In the genomic region with DNA sequence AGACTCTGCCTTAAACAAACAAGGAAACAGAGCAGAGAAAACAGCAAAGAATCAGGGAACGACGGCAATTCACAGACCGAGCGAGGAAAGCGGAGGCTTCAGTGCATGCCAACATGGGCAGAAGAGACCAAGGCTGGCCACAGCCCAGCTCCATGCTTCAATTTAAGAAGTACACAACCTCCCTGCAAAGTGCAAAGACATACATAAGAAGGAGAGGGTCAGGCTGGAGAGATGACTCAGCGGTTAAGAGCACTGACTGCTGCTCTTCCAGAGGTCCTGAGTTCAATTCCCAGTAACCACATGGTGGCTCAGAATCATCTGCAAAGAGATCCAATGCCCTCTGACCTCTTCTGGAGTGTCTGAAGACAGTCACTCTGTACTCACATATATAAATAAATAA, we compare ENCODE assay signal across 21 mouse cellular contexts.
"Had no signal": no experiment of that assay in that cellular context is flagged by ENCODE, and none has a peak within 500 bp of the region (broad histone marks: within the 10 kb centered on the region; RNA-seq: fewer than 3 reads in every experiment).

No protein-coding gene starts in this region.

- ATAC-seq: midbrain, embryonic 13.5 days; midbrain, embryonic 15.5 days had no signal

- H3K27ac ChIP-seq: liver, embryonic 13.5 days; liver, embryonic 15.5 days; midbrain, embryonic 10.5 days; midbrain, embryonic 13.5 days; midbrain, embryonic 15.5 days; neural tube, embryonic 13.5 days; neural tube, embryonic 15.5 days; stomach, embryonic 15.5 days; stomach, postnatal 0 days had no signal

- H3K9me3 ChIP-seq: liver, embryonic 13.5 days; liver, embryonic 15.5 days; midbrain, embryonic 10.5 days; midbrain, embryonic 13.5 days; midbrain, embryonic 15.5 days; neural tube, embryonic 13.5 days; neural tube, embryonic 15.5 days; stomach, embryonic 15.5 days had no signal

- DNase-seq: liver, embryonic 13.5 days; lung, adult 18-20 months; lung, embryonic 14.5 days; lung, postnatal 10 days; lung, postnatal 4 days; retina, postnatal 1 day; right cerebral cortex, adult 18-20 months; right cerebral cortex, postnatal 25 days; right cerebral cortex, postnatal 4 days; thymus, adult 2 months; thymus, postnatal 25 days; thymus, postnatal 4 days had no signal

- H3K4me1 ChIP-seq: midbrain, embryonic 13.5 days; midbrain, embryonic 15.5 days; neural tube, embryonic 13.5 days; neural tube, embryonic 15.5 days; stomach, embryonic 15.5 days had no signal

- H3K9ac ChIP-seq: liver, embryonic 13.5 days; liver, embryonic 15.5 days; lung, embryonic 14.5 days; midbrain, embryonic 13.5 days; midbrain, embryonic 15.5 days; neural tube, embryonic 13.5 days; neural tube, embryonic 15.5 days; stomach, embryonic 15.5 days had no signal

- H3K4me3 ChIP-seq: liver, embryonic 13.5 days; liver, embryonic 15.5 days; midbrain, embryonic 10.5 days; midbrain, embryonic 13.5 days; midbrain, embryonic 15.5 days; myocyte; neural tube, embryonic 13.5 days; neural tube, embryonic 15.5 days; stomach, embryonic 15.5 days had no signal

- H3K4me2 ChIP-seq: liver, embryonic 13.5 days; liver, embryonic 15.5 days; lung, embryonic 14.5 days; midbrain, embryonic 13.5 days; midbrain, embryonic 15.5 days; neural tube, embryonic 13.5 days; neural tube, embryonic 15.5 days; stomach, embryonic 15.5 days had no signal

- H3K36me3 ChIP-seq: liver, embryonic 13.5 days; liver, embryonic 15.5 days; midbrain, embryonic 10.5 days; midbrain, embryonic 13.5 days; midbrain, embryonic 15.5 days; neural tube, embryonic 13.5 days; neural tube, embryonic 15.5 days; stomach, embryonic 15.5 days had no signal

- H3K27me3 ChIP-seq: liver, embryonic 13.5 days; liver, embryonic 15.5 days; midbrain, embryonic 15.5 days; neural tube, embryonic 13.5 days; neural tube, embryonic 15.5 days; stomach, embryonic 15.5 days had no signal
